Mouse (Mus musculus) ES-Bruce4 (cell line): ENCODE data around the gene Pinlyp. TPM values are rescaled to one million over a fixed set of nuclear protein-coding genes. Genes with fewer than 3 reads are reported as not detected.

Experiments used
- H3K27ac ChIP-seq: 2 replicates; pipeline ENCODE4 v1.5.1; 2012; ENCODE audit warnings: low read length, inconsistent platforms; ENCODE audit not compliant: insufficient read depth
- H3K27me3 ChIP-seq: 2 replicates; pipeline ENCODE4 v1.6.1; 2012; ENCODE audit warnings: mild to moderate bottlenecking, low read length, inconsistent platforms; ENCODE audit not compliant: control insufficient read depth, poor library complexity, insufficient read depth, severe bottlenecking
- H3K36me3 ChIP-seq: 2 replicates; pipeline ENCODE4 v1.6.1; 2012; ENCODE audit warnings: inconsistent platforms, mild to moderate bottlenecking, low read length, moderate library complexity; ENCODE audit not compliant: control insufficient read depth, poor library complexity, insufficient read depth, severe bottlenecking
- H3K4me1 ChIP-seq: one replicate; pipeline ENCODE4 v1.8.1; 2011; ENCODE audit warnings: low read length; ENCODE audit not compliant: control insufficient read depth, insufficient read depth
- H3K4me3 ChIP-seq: 2 replicates; pipeline ENCODE4 v1.5.1; 2011; ENCODE audit warnings: low read depth, mild to moderate bottlenecking, low read length
- H3K9ac ChIP-seq: 2 replicates; pipeline ENCODE4 v1.6.1; 2012; ENCODE audit warnings: low read depth, mild to moderate bottlenecking, inconsistent platforms; ENCODE audit not compliant: poor library complexity, severe bottlenecking
- H3K9me3 ChIP-seq: replicated peaks from 2 replicates; pipeline ENCODE4 v1.6.1; 2012; ENCODE audit warnings: mild to moderate bottlenecking, low read length, inconsistent platforms; ENCODE audit not compliant: control insufficient read depth, poor library complexity, insufficient read depth, severe bottlenecking
- CTCF ChIP-seq: IDR thresholded peaks from one replicate; pipeline ENCODE4 v1.8.1; 2011; ENCODE audit warnings: low read depth, low read length
- EP300 ChIP-seq: IDR thresholded peaks from 2 replicates; pipeline ENCODE4 v1.6.1; 2011; ENCODE audit warnings: low read depth, low read length; ENCODE audit not compliant: insufficient read depth
- POLR2A ChIP-seq: IDR thresholded peaks from one replicate; pipeline ENCODE4 v1.8.1; 2011; ENCODE audit warnings: low read length; ENCODE audit not compliant: insufficient read depth
- polyA plus RNA-seq: library from polyadenylated mRNA; stranded (reverse); fragments of >200 nt; gene quantifications from 2 replicates; pipeline ENCODE4 v1.2.4, GENCODE M21; 2011; ENCODE audit warnings: low read depth; ENCODE audit not compliant: missing spikeins, insufficient read depth, insufficient read length

The Pinlyp gene
- polyA plus RNA-seq, 1 experiment = not detected

DNA sequence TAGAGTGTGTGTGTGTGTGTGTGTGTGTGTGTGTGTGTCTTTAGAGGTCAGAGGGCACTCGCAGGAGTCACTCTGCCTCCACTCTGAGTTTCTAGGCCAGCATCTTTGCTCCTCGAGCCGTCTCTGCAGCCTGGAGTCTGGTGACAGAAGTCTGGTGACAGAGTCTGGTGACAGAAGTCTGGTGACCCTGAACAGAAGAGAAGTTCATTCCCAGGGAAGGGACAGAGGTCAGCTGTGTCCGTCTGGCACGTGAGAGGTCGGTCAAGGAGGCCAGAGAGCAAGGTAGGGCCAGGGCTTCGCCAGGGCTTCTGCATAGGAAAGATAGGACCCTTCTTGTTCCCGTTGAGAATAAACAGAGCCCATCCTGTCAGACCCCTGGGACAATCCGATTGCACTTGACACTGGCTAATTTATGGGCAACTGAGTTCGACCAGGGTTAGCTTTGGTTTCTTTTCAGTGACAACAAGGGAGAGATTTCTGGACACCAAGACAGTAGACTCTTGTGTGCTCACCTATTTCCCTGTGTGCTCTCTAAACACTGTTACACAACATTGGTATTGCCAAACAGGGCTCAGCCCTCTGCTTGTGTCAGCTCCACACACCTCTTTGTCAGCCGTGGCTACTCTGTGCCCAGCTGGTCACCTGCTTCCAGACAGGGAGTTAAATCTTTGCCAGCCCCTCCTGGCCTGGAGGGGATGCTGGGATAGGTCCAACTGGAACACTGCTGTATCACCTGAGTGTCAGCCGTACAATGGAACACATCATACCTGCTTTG lies 6.3 kb upstream of the Pinlyp start:
- H3K9ac ChIP-seq = no peak overlapping the region
- no peaks in the 10 kb centered on the region for H3K27me3 ChIP-seq
- no peak overlapping the region for H3K4me3 ChIP-seq
- no peak overlapping the region for H3K27ac ChIP-seq
- H3K36me3 ChIP-seq = peaks cover 16% of the 10 kb centered on the region
- H3K4me1 ChIP-seq = no peaks in the 10 kb centered on the region
- no peaks in the 10 kb centered on the region for H3K9me3 ChIP-seq
- TF ChIP-seq CTCF = no peak
- no peak for TF ChIP-seq EP300
- TF ChIP-seq POLR2A = no peak

DNA sequence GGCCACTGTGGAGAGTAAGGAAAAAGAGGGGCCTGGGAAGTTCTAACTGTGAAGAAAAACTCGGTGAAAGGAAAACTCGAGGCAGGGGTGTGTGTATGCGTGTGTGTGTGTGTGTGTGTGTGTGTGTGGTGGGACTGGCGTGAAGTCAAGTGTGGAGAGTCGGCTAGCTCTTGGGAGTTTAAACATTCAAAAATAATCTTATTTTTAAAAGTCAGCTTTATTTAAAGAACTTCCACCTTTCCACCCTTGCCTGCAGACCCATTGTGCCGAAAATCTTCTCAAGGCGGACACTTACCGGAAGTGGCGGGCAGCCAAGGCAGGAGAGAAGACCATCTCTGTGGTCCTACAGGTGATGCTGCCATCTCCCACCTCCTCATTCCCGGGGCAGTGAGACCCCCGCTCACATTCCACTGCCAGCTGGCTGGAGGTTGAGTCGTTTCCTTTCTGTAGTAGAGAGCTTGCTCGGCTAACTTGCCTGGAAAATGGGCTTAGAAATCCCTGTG lies 1.7 kb upstream of the Pinlyp start:
- Histone ChIP-seq H3K27me3 (no peaks in the 10 kb centered on the region), H3K4me3 (peak overlapping the region; percentile 92), H3K4me1 (no peaks in the 10 kb centered on the region), H3K9me3 (no peaks in the 10 kb centered on the region), H3K9ac (peak overlapping the region; percentile 78), H3K27ac (no peak overlapping the region), H3K36me3 (peaks cover 13% of the 10 kb centered on the region)
- TF ChIP-seq EP300 (no peak), CTCF (no peak), POLR2A (no peak)

DNA sequence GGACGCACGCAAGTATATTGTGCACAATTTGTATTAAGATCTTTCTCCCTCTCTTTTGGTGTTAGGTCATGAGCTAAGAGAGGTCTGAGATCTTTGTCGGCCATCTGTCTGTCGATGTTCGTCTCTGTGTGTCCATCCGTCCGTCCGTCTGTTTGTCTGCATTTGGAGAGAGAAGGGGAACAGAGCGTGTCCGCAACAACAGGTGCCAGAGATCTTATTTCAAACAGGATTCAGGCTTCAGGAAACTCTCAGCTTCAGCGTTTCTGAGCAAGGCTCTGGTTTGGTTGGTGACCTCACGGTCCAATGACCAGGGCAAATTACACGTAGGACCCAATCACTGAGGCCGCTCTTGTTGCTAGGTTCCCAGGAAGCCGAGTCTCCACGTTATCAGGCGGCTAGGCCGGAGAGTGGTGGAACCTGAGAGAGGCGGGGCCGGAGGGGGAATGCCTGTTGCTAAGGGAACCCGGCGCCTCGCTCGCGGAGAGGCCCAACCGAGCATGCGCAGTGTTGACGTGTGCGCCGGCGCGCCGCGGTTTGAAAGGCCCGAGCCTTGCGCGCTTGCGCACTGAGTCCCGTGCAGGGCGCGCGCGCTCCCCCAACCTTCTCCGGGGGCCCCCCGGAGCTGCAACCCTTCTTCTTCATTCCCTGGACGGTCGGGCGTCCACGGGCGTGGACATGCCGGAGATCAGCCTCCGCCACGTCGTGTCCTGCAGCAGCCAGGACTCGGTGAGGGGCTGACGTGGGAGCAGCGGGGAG lies 894 bp upstream of the Pinlyp start:
- H3K27ac ChIP-seq = peak overlapping the region; percentile 85
- TF ChIP-seq EP300 = no peak
- TF ChIP-seq POLR2A = peak; percentile 40

DNA sequence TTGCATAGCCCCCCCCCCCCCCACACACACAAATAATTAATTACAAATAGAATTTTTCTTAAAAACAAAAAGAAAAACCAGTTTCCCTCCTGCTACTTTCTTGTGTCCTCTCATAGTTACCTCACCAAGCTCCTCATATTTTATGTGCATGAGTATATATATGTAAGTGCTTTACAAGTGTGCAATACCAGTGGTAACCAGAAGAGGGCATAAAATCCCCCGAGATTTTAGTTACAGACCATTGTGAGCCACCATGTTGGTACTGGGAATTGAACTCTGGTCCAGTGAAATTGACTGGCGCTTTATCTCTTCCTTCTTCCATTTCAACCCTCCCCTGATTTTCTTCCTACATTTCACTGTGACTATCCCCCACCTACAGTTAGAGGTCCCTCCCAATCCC lies 1.4 kb downstream of the Pinlyp start:
- Histone ChIP-seq H3K4me1 (no peaks in the 10 kb centered on the region), H3K36me3 (0 out of 2 replicates have a peak, but pooled peaks cover 5% of the 10 kb centered on the region), H3K9me3 (no peaks in the 10 kb centered on the region), H3K27ac (no peak overlapping the region), H3K4me3 (no peak overlapping the region), H3K27me3 (no peaks in the 10 kb centered on the region), H3K9ac (no peak overlapping the region)
- TF ChIP-seq EP300 (no peak), POLR2A (no peak), CTCF (no peak)

More for the DNA sequence above, 894 bp upstream of the Pinlyp start:
- peaks cover 5% of the 10 kb centered on the region for H3K36me3 ChIP-seq
- no peaks in the 10 kb centered on the region for H3K4me1 ChIP-seq
- no peaks in the 10 kb centered on the region for H3K9me3 ChIP-seq
- H3K4me3 ChIP-seq = peak overlapping the region; percentile 92
- H3K9ac ChIP-seq = peak overlapping the region; percentile 78
- no peaks in the 10 kb centered on the region for H3K27me3 ChIP-seq

DNA sequence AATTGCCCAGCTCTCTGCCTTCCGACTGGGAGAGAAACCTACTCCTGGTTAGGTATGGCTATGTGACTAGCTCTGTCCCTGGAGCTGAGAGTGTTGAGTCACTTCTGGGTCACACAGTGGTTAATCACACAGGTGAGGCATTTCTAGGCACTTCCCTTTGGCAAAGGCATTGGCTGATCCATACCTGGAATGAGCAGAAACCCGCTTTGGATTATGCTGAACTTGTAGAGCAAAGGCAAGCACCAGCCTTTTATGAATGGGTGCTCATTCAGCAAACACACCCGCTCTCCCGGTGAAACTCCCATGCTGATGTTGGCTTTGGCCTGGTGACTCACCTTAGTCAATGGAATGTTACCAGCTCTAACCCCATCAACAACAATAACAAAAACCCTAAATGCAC lies 6.2 kb downstream of the Pinlyp start:
- Histone ChIP-seq H3K9me3 (no peaks in the 10 kb centered on the region), H3K4me1 (no peaks in the 10 kb centered on the region), H3K36me3 (no peaks in the 10 kb centered on the region), H3K27ac (no peak overlapping the region), H3K27me3 (no peaks in the 10 kb centered on the region), H3K9ac (no peak overlapping the region), H3K4me3 (no peak overlapping the region)
- TF ChIP-seq POLR2A (no peak), CTCF (no peak), EP300 (no peak)

DNA sequence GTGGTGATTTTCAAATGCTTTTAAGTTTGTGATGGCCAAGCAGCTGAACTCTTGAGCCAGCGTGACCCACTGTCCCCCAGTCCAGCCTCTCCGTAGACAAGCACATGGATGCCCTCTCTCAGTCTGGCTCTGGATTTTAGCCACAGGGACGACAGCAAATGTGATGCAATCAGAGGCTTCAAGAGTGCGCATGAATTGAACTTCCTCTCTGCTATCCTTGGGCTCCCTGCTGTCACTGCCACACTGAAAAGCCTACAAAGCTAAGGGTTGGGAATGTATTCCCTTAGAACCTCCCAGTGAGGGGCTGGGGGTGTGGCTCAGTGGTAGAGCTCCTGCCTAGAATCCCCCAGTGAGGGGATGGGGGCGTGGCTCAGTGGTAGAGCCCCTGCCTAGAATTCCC lies 7.2 kb downstream of the Pinlyp start:
- no peaks in the 10 kb centered on the region for H3K27me3 ChIP-seq
- no peak overlapping the region for H3K27ac ChIP-seq
- H3K36me3 ChIP-seq = no peaks in the 10 kb centered on the region
- H3K4me3 ChIP-seq = no peak overlapping the region
- H3K4me1 ChIP-seq = no peaks in the 10 kb centered on the region
- H3K9me3 ChIP-seq = no peaks in the 10 kb centered on the region
- TF ChIP-seq POLR2A = no peak
- no peak for TF ChIP-seq EP300
- H3K9ac ChIP-seq = no peak overlapping the region
